14 mouse cellular contexts compared by ENCODE assay signal in genomic region chr1:133420491-133420890, GRCm38 (mm10). TPM values are rescaled to one million over a fixed set of nuclear protein-coding genes. Genes with fewer than 3 reads are reported as not detected.
A peak's percentile ranks its signal among the peaks of the same experiment; 100 is the strongest.
DNase-seq lines count a peak whose midpoint lies in the region; ATAC-seq and TF ChIP-seq lines count a peak whose summit lies in the region.
"Had no signal": no experiment of that assay in that cellular context is flagged by ENCODE, and none has a peak within 500 bp of the region (broad histone marks: within the 10 kb centered on the region; RNA-seq: fewer than 3 reads in every experiment).

No protein-coding gene starts in this region.

- no peaks in the 10 kb centered on the region for H3K27me3 ChIP-seq in heart, adult 2 months (ENCODE audit: control insufficient read depth, insufficient read depth, low read length)
- no peaks in the 10 kb centered on the region for H3K27me3 ChIP-seq in stomach, embryonic 14.5 days (ENCODE audit: control insufficient read depth, insufficient read depth, low read length)
- H3K27me3 ChIP-seq in stomach, postnatal 0 days (ENCODE audit: control insufficient read depth, insufficient read depth, low read length) = no peaks in the 10 kb centered on the region
- H3K27me3 ChIP-seq in stomach, embryonic 15.5 days (replicated peaks) = no peaks in the 10 kb centered on the region
- H3K27me3 ChIP-seq: hindbrain, embryonic 15.5 days had no signal

- peak overlapping the region; percentile 95 for H3K27ac ChIP-seq in heart, adult 2 months
- 0 out of 2 replicates have a peak overlapping the region, but pooled peaks have one; percentile 2 for H3K27ac ChIP-seq in stomach, embryonic 14.5 days (ENCODE audit: low read length)
- no peak overlapping the region for H3K27ac ChIP-seq in stomach, postnatal 0 days (replicated peaks)
- H3K27ac ChIP-seq in stomach, embryonic 15.5 days = 0 out of 2 replicates have a peak overlapping the region, but pooled peaks have one; percentile 26
- H3K27ac ChIP-seq: hindbrain, embryonic 15.5 days; liver, embryonic 12.5 days had no signal

- H3K9ac ChIP-seq in heart, adult 2 months (ENCODE audit: low read depth, low read length) = peak overlapping the region; percentile 42
- no peak overlapping the region for H3K9ac ChIP-seq in stomach, embryonic 14.5 days (replicated peaks; ENCODE audit: low read depth, low read length)
- no peak overlapping the region for H3K9ac ChIP-seq in stomach, postnatal 0 days (ENCODE audit: low read length)
- no peak overlapping the region for H3K9ac ChIP-seq in stomach, embryonic 15.5 days
- H3K9ac ChIP-seq: hindbrain, embryonic 15.5 days; liver, embryonic 12.5 days had no signal

- intact Hi-C loops in heart, adult 2 months (cut with DNase I) = loop anchor here (5.0 kb wide), 1 partner anchor 288 kb away; the partner anchor contains the start of gene Ppp1r15b
- intact Hi-C loops in heart, postnatal 25 days (cut with DNase I) = no loop called here

- no peaks in the 10 kb centered on the region for H3K9me3 ChIP-seq in stomach, embryonic 14.5 days (ENCODE audit: control insufficient read depth, low read depth, low read length)
- H3K9me3 ChIP-seq in stomach, postnatal 0 days (ENCODE audit: control insufficient read depth, low read length) = no peaks in the 10 kb centered on the region
- no peaks in the 10 kb centered on the region for H3K9me3 ChIP-seq in stomach, embryonic 15.5 days
- H3K9me3 ChIP-seq: hindbrain, embryonic 15.5 days; liver, embryonic 12.5 days; megakaryocyte, embryonic 14.5 days had no signal

- peaks cover 6% of the 10 kb centered on the region for H3K79me2 ChIP-seq in heart, adult 2 months (replicated peaks; ENCODE audit: control insufficient read depth, insufficient read depth, low read length)

- 45% methylated on average over 3 of the region's 3 CpGs for WGBS in heart, adult 2 months
- WGBS in stomach, embryonic 14.5 days = 40% methylated on average over 3 of the region's 3 CpGs
- WGBS in stomach, postnatal 0 days = 44% methylated on average over 3 of the region's 3 CpGs
- 30% methylated on average over 3 of the region's 3 CpGs for WGBS in stomach, embryonic 15.5 days

- peaks cover 27% of the 10 kb centered on the region for H3K4me1 ChIP-seq in heart, adult 2 months (ENCODE audit: control insufficient read depth, insufficient read depth, low read length)
- H3K4me1 ChIP-seq in stomach, embryonic 14.5 days (ENCODE audit: control insufficient read depth, insufficient read depth, low read length) = peaks cover 42% of the 10 kb centered on the region
- peaks cover 11% of the 10 kb centered on the region for H3K4me1 ChIP-seq in stomach, postnatal 0 days (replicated peaks; ENCODE audit: control insufficient read depth, insufficient read depth)
- peaks cover 53% of the 10 kb centered on the region for H3K4me1 ChIP-seq in stomach, embryonic 15.5 days

- no peak for TF ChIP-seq CTCF in heart, adult 2 months (IDR thresholded peaks at IDR 0.05)
- no peak for TF ChIP-seq CTCF in stomach, postnatal 0 days (IDR thresholded peaks at IDR 0.05; ENCODE audit: low read depth)

- TF ChIP-seq POLR2A in heart, adult 2 months (IDR thresholded peaks at IDR 0.05; ENCODE audit: insufficient read depth, low read depth, low read length) = no peak

- DNase-seq in heart, adult 2 months = peak; percentile 53 to 57
- no peak for DNase-seq in heart, postnatal 25 days (ENCODE audit: low spot score)
- DNase-seq in stomach, postnatal 0 days (ENCODE audit: low spot score) = no peak
- peak; percentile 56 to 58 for DNase-seq in kidney, postnatal 36 days
- DNase-seq in adrenal gland, adult 2 months = no peak
- no peak for DNase-seq in left cerebral cortex, adult 9 months (ENCODE audit: low spot score in 2 of 2)
- DNase-seq: B cell, adult 2 months; gastrocnemius, postnatal 10 days had no signal

- TF ChIP-seq EP300 in heart, adult 2 months (IDR thresholded peaks at IDR 0.05; ENCODE audit: insufficient read depth, low read depth, low read length) = no peak
- no peak for TF ChIP-seq EP300 in stomach, postnatal 0 days (optimal IDR thresholded peaks at IDR 0.05)

- no peak for ATAC-seq in stomach, embryonic 14.5 days (ENCODE audit: insufficient number of reproducible peaks, insufficient read depth, low FRiP score, low read depth)
- no peak for ATAC-seq in stomach, postnatal 0 days (ENCODE audit: low FRiP score, low TSS enrichment)
- no peak for ATAC-seq in stomach, embryonic 15.5 days (ENCODE audit: insufficient read depth, low FRiP score, low read depth)
- ATAC-seq: liver, embryonic 12.5 days had no signal

- peak overlapping the region; percentile 91 for H3K4me3 ChIP-seq in heart, adult 2 months
- no peak overlapping the region for H3K4me3 ChIP-seq in stomach, embryonic 14.5 days (ENCODE audit: low read depth, low read length)
- H3K4me3 ChIP-seq in stomach, postnatal 0 days (ENCODE audit: low read depth, low read length) = no peak overlapping the region
- H3K4me3 ChIP-seq in stomach, embryonic 15.5 days (replicated peaks) = no peak overlapping the region
- H3K4me3 ChIP-seq: hindbrain, embryonic 15.5 days; liver, embryonic 12.5 days; megakaryocyte, embryonic 14.5 days had no signal

- no peak overlapping the region for H3K4me2 ChIP-seq in stomach, embryonic 14.5 days (replicated peaks; ENCODE audit: low read depth, low read length)
- no peak overlapping the region for H3K4me2 ChIP-seq in stomach, postnatal 0 days (replicated peaks; ENCODE audit: low read depth)
- no peak overlapping the region for H3K4me2 ChIP-seq in stomach, embryonic 15.5 days
- H3K4me2 ChIP-seq: liver, embryonic 12.5 days had no signal

- H3K36me3 ChIP-seq in heart, adult 2 months (ENCODE audit: control insufficient read depth, insufficient read depth, low read length) = no peaks in the 10 kb centered on the region
- no peaks in the 10 kb centered on the region for H3K36me3 ChIP-seq in stomach, embryonic 14.5 days (ENCODE audit: control insufficient read depth, insufficient read depth, low read length)
- H3K36me3 ChIP-seq in stomach, postnatal 0 days (ENCODE audit: control insufficient read depth, insufficient read depth, low read length) = no peaks in the 10 kb centered on the region
- no peaks in the 10 kb centered on the region for H3K36me3 ChIP-seq in stomach, embryonic 15.5 days
- H3K36me3 ChIP-seq: hindbrain, embryonic 15.5 days; liver, embryonic 12.5 days had no signal

RNA-seq across cellular contexts. Expression of gene Sox13, which starts 3.7 kb away (rescaled TPM):
- total RNA-seq in heart, adult 2 months (2021) = 10 to 100 TPM; 15.3 to 16.2 TPM
- polyA plus RNA-seq in heart, adult 2 months (2012; rRNA removed) = 24.7 and 28.5 TPM in 2 replicates
- total RNA-seq in heart, postnatal 25 days (2021) = 10 to 100 TPM; 15.2 to 19.9 TPM
- polyA plus RNA-seq in stomach, embryonic 14.5 days (2014; fragmentation: Nextera tagmentation; extraction: Ambion mirVana) = 8.2 and 8.5 TPM in 2 replicates
- 3.7 and 5.0 TPM in 2 replicates for polyA plus RNA-seq in stomach, postnatal 0 days (2015; fragmentation: Nextera tagmentation; extraction: Ambion mirVana)
- polyA plus RNA-seq in stomach, embryonic 15.5 days (2015; fragmentation: Nextera tagmentation; extraction: Ambion mirVana) = 6.8 and 7.9 TPM in 2 replicates
- 10 to 100 TPM; 14.5 to 18.0 TPM for total RNA-seq in adrenal gland, adult 2 months (2021)
- 24.1 and 26.2 TPM in 2 replicates for polyA plus RNA-seq in adrenal gland, adult 2 months (2012; rRNA removed)
- total RNA-seq: MEL had no signal

RNA-seq across cellular contexts. Expression of gene Etnk2, which starts 57.1 kb away (rescaled TPM):
- total RNA-seq in heart, adult 2 months (2021) = under 1 TPM; 0.29 to 0.93 TPM
- 0.70 and 0.84 TPM in 2 replicates for polyA plus RNA-seq in heart, adult 2 months (2012; rRNA removed)
- under 1 TPM; 0.45 to 0.57 TPM for total RNA-seq in heart, postnatal 25 days (2021)
- 4.9 and 5.6 TPM in 2 replicates for polyA plus RNA-seq in stomach, embryonic 14.5 days (2014; fragmentation: Nextera tagmentation; extraction: Ambion mirVana)
- polyA plus RNA-seq in stomach, postnatal 0 days (2015; fragmentation: Nextera tagmentation; extraction: Ambion mirVana) = 2.8 and 4.2 TPM in 2 replicates
- 4.0 and 6.4 TPM in 2 replicates for polyA plus RNA-seq in stomach, embryonic 15.5 days (2015; fragmentation: Nextera tagmentation; extraction: Ambion mirVana)
- 10 to 100 TPM in 1 of 2 experiments, 1 to 10 TPM in 1; 6.2 to 13.5 TPM for total RNA-seq in adrenal gland, adult 2 months (2021)
- polyA plus RNA-seq in adrenal gland, adult 2 months (2012; rRNA removed) = 8.2 and 10.0 TPM in 2 replicates

Comparison
In these comparisons a context has a peak if more than half of its experiments do, and no peak if none do; other contexts are left out.
1. DNase-seq: peak in heart, adult 2 months (2 of 2) and kidney, postnatal 36 days (2 of 2); none in heart, postnatal 25 days (single experiment), stomach, postnatal 0 days (single experiment), adrenal gland, adult 2 months (single experiment) and left cerebral cortex, adult 9 months (0 of 2).